Mouse (Mus musculus): ENCODE measurements around the gene Ece1.

Ece1 gene

DNA sequence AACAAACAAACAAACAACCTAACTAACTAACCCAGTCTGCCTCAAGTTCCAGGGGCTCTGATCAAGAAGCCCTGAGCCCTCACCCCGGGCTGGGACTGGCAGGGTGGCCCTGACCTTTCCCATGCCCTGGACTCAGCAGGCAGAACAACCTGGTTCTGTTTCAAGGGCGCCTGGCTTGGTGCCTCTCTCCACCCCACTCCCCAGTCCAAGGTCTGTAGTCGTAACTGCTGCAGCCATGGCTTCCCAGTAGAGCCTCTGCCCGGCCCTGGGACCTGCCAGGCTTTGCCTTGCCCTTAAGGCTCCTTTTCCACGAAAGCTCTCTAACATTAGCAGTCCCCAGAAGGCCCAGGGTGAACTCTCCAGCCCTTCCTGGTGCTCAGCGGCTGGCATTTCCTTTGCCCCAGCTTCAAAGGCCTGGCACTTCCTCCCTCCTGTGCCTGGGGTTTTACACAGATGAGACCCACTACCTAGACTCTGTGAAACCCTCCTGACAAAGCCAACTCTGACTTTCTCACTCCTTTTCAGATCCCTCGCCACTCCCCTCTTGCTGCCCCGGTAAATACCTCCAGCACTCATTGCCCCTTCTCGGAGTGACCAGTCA, 6.2 kb upstream of the Ece1 start:
- DNase-seq (ENCODE audit: low read depth, low spot score) = no peak

DNA sequence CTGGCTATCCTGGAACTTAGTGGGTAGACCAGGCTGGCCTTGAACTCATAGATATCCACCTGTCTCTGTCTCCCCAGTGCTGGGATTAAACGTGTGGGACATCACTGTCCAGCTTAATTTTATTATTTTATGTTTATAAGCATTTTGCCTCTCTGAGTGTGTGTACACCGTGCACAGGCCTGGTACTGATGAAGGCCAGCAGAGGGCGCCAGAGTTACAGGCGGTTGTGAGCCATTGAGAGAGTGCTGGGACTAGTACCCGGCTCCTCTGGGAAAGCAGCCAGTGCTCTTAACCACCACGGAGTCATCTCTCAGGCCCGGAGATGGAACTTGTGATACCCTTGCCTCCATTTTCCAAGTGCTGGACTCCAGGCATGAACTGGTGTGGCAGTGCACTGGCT, 4.9 kb upstream of the Ece1 start:
- DNase-seq (ENCODE audit: low read depth, low spot score) = no peak

DNA sequence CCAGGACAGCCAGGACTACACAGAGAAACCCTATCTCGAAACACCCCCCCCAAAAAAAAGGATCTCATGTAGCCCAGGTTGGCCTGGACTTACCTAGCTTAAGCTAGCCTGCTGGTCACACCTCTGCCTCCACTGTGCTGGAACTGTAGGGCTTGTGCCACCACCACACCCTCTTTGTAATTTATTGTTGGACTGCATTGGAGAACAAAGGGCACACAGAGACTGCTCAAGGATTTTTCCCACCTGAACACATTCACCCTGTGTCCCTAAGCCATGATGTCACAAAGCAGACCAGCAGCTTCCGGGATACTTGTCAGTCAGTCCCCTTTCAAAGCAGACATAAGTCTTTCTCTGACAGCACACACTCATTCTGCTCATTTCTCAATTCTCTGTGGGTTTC, 3.7 kb upstream of the Ece1 start:
- no peak for DNase-seq (ENCODE audit: low read depth, low spot score)

DNA sequence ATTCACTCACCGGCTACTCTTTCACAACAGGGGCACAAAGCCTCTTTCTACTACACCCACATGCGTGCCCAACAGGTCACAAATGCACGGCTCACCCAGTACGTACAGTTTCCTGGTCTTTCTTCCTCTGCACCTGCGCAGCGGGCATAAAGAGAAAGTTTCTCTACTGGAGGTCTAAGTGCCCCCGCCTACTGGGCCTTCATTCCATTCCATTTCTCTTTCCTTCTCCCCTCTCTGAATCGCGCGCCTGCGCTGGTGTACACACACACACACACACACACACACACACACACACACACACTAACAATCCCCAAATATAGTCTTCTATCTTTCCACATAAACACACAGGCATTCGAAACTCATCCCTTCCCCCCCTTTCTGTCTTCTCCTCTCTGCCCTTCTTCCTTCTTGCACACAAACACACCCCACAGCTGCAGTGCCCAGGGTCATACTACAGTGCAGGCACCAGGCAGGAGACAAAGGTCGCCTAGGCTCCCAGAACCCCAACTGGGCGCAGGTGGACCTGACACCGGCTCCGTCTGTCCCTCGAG, 501 bp upstream of the Ece1 start:
- DNase-seq (ENCODE audit: low read depth, low spot score) = no peak

DNA sequence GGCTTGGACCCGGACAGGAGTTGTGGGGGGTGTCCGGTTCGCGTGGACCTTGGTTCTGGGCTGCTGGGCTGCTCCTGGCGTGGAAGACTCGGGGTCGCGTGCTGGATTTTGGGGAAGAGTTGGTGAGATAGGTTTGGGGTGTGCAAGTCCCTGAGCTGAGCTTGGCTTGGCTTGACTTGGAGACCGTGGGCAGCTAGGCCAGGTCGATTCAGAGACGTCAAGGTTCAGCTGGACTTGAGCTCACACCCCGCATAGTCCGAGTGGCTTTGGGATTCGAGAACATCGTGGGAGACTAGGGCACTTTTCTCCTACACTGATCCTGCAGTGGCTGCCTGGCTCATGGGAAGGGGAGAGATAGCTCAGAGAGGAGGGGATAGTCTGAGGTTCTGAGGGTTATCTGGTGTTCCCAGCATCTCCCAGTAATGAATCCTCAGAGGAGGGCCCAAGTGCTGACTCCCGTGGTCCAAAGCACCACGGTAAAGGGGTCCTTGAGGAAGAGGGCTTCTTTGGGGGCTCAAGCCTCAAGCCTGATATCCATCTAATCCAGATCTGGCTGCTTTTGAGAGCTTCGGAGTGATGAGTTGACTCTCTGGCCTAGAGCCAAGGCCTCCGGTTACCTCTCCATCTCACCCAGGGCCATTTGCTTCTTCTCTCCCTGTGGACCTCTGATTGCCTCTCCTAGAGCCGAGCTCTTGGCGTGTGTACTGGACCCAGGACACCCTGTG, 641 bp downstream of the Ece1 start:
- DNase-seq (ENCODE audit: low read depth, low spot score) = no peak

DNA sequence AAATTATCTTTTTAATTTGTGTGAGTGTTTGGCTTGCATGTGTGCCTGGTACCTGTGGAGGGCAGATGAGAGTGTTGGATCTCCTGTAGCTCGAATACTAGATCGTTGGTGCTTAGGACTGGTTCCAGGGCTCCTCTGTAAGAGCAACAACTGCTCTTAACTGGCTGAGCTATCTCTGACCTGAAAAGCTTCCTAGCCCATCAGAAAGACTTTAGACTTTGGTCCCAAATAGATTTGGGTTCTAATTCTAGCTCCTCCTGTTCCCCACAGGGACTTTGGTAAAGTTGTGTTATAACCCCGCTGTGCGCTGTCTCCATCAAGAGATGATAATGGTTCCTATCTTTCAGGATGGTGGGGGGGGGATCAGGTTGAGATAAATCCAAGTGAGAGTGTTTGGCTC, 2.0 kb downstream of the Ece1 start:
- no peak for DNase-seq (ENCODE audit: low read depth, low spot score)

DNA sequence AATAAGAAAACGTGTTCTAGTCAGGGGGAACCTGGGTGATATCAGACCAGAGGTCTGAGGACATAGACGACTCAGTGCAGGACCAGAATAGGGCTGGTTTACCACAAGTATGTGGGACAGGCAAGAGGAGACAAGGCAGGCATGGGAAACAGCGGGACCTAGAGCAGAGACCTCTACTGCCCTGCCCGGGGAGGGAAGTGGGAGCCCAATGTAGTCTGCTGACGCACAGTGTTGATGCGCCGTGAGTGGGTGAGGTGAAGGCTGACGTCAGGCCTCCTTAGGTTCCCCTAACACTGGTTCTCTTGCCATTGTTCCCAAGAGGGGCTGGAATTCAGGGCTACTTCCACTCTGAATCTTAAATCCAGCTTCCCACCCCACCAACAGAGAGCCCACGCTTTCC, 2.7 kb downstream of the Ece1 start:
- peak; percentile 78 for DNase-seq (ENCODE audit: low read depth, low spot score)

DNA sequence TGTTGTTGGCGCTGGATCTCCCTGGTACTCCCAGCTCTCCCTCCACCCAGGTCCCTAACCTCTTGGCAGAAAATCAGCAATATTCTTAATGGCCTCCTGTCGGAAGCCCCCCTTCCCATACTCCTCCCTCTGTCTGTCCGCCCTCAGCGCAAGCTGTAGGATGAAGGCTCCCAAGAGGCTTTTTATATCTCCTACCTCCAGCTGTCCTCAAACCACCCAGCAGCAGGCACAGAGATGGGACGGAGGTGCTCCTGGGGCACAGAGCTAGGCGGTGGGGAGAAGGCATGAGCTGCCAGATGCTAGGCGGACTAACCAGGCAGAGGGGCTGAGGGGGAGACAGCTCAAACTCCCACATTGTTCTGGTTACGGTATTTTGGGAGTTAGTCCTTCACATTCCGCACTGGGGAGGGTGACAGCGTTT, 3.2 kb downstream of the Ece1 start:
- peak; percentile 64 for DNase-seq (ENCODE audit: low read depth, low spot score)

DNA sequence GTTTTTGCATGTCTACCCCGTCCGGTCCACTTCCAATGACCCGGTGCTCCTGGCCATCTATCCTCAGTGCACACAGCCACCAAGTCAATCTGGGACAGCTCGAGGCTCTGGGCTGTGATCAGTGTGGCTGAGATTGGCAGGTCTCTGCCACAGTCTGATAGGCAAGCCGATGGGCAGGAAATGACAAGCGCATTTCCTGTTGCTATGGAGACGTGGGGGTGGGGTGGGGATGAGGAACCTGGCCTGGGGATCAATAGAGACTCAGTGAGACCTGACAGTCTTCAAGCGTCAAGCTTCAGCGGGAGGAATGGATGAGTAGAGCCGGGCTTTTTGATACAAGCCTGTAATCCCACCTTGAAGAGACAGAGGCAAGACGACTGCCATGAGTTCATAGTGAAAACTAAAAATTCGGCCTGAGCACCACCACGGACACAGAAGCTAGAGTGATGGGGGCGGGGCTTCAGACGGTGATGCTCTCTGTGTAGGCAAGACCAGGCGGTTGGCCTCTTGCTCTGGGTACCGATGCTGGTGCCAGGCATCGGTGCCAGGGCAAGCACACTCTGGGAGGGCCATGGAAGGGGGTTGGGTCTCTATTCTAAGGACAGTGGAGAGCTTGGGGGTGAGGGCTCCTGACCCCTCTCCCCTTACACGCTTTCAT, 4.3 kb downstream of the Ece1 start:
- no peak for DNase-seq (ENCODE audit: low read depth, low spot score)

DNA sequence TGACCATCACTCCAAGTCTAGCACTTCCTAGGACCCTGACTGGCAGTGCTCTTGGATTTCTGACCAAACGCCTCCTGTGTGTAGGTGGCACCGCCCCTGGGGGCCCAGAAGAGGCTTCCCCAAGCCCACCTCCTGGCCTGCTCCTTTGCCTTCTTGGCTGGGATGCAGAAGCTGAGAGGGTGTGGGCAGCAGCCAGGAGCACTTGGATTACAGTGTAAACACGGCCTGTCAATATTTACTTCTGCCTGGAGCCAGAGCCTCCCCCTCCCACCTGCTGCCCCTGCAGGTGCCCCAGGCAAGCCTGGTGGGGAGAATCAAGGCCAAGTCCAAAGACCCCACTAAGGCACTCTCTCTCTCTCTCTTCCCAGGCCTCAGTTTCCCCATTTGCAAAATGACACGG, 5.2 kb downstream of the Ece1 start:
- no peak for DNase-seq (ENCODE audit: low read depth, low spot score)

DNA sequence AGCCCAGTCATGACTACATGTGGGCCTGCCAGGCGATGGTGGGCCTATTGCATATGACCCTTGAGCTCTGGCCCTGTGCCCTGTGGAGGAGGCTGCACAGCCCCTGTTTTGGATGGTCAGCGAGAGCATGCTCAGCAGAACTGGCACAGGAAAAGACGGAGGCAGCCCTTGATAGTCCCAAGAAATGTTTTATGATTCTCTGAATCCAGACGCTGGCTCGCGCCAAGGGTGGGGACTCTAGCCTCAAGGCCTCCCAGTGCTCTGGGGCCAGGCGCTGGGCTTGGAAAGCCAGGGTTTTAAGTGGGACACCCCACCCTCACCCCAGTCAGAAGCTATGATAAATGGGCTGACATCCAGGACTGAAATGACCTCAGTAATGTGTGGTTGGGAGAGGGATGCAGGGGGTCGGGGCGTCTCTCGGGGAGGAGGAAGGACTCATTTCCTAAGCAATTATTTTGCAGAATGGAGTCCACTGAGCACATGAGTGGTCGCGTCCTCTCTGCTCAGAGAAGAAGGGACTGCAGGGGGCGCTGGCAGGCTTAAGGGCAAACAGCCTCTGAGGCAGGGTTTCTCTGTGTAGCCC, 5.7 kb downstream of the Ece1 start:
- no peak for DNase-seq (ENCODE audit: low read depth, low spot score)

DNA sequence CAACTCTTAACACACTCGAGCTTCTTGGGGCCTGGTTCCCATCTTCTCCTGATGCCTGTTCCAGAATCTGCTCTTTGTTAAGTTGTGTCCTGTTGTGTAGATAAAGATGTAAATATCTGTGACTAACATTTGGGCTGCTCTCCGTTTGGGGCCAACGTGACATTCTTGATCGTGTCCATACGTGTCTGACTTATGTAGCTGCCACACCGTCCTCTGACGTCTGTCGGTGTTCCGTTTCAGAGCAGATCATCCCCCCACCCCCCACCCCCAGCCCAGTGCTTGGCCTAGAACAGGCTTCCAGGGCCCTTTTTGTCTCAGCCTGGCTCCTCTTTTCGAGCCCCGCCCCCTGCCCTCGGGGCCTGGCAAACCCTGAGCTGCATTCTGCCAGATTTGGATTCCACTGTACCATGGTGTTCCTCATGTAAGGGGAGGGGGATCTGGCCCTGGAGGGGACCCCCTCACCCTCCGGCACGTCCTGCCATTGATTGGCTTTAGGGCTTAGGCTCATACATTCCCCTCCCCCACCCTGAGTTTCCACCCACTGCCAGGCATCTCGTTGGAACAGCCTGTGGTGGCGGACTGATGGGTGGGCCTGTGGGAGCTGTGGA, 7.7 kb downstream of the Ece1 start:
- no peak for DNase-seq (ENCODE audit: low read depth, low spot score)

DNA sequence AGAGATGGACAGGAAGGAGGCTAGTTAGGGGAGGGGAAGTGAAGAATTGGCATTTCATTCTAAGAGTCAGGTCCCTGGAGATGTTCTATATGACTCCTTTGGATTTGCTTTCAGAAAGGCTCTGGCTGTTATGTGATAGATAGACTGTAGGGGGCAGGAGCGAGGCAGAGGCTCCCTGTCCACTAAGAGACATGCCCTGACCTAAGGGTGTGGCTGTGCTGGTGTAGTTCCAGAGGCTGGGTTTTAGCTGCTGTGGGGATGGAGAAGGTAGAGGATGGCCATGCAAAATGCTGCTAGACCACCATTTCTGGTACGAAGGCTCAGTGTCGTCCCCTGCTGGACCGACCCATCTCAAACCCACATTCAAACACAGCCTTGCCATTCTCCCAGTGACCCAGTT, 8.9 kb downstream of the Ece1 start:
- DNase-seq (ENCODE audit: low read depth, low spot score) = no peak

DNA sequence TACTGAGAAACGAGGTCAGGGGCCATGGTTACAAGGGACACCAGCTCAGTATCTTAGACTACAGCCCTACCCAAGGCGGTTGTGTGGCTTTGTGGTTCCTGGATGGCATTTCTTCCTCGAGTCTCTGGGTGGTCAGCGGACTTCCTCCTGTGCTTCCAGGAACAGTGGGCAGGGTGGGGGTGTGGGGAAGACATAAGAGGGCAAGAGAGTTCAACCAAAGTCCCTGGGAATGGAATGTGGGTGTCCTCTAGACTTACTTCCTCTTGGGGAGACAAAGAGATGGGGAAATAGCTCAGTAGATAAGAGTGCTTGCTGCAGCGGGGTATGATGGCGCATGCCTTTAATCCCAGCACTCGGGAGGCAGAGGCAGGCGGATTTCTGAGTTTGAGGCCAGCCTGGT, 9.4 kb downstream of the Ece1 start:
- DNase-seq (ENCODE audit: low read depth, low spot score) = no peak

DNA sequence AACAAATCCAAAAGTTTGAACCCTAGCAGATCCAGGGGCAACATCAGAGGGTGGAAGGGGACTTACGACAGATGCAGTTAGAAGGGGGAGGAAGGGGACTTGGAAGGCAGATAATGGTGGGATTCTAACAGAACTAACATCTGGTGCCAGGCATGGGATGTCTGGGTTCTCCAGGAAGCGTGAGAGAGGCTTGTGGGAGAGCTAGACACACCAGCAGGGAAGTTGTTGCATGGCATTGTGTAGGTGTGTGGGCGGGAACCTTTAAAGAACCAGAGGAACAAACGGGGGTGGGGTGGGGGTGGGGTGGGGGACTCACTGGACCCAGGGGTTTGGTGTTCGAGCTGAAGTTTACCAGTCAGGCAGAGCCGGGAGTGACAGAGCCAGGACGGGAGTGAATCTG, 12.3 kb downstream of the Ece1 start:
- no peak for DNase-seq (ENCODE audit: low read depth, low spot score)

DNA sequence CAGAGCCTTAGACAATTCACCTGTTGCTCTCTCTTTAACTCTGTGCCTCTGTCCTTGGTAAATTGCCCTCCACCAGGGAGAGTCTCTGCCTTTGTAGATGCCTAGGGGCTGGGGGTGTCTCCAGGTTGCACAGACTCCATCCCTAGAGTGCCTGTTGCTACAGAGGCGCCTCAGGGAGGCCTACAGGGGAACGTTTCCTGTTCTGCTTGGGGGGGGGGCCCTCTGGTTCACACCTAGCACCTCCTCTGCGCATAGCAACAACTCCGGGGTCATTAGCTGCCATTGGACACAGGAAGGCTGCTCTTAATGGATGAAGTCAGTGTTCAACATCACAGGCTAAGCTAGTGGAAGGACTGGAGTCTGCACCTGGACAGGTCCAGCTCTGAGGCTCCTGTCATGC, 12.8 kb downstream of the Ece1 start:
- DNase-seq (ENCODE audit: low read depth, low spot score) = no peak

DNA sequence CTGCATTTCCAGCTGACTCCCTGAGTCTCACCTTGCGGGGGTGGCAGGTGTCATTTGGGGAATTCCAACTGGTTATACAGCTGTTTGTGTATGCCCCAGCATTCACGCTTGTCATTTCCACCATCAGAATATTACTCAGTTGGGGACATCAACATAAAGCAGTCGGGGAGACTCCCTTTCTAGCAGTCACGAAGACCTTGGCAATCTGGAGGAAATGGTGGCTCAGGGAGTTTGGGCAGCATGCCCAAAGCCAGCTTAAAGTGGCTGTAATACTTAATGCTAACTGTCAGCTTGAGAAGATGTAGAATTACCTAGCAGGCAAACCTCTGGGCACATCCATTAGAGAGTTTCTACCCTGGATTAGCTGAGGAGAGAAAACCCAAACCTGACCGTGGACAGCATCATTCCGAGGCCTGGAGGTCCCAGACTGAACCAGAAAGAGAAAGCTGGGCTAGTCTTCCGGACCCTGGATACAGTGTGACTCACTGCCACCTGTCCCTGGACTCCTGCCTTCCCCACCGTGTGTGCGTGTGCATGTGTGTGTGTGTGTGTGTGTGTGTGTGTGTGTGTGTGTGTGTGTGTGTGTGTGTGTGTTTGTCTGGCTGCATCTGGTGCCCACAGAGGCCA, 13.5 kb downstream of the Ece1 start:
- DNase-seq (ENCODE audit: low read depth, low spot score) = no peak

DNA sequence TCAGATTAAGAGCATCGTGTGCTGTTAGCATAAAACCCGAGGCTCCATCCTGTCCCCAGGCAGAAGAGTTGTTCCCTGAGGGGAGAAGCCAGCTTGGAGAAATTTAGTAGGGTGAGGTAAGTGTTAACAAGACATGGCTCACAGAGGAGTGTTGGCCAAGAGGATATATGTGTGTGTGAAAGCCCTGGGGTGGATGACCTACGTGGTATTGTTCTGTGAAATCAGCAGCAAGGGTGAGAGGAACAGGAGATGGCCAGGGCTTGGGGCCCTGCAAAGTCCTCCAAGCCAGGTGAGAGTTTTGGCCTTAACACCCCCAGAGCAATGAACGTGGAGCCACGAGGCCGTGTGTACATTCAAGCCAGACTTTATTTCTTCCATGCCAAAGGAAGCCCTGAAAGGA, 14.8 kb downstream of the Ece1 start:
- DNase-seq (ENCODE audit: low read depth, low spot score) = no peak

DNA sequence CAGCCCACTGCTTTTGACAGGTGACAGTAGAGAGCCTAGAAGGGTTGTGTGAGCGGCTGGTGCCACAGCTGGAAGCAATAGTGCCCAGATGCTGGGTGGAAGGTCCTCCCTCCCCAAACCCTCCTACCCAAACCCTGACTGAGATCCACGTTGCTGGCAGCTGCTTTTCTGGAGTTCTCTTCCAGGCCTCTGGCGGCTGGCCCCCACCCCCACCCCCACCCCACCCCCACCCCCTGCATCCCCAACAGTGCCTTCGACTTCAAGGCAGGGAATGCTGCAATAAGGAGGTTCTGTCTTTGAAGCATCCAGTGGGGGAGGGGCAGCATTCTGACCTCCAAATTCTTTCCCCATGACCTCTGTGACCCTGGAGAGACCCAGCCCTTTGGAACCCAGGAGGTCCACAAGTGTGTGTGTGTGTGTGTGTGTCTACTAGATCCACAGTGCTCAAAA, 15.4 kb downstream of the Ece1 start:
- DNase-seq (ENCODE audit: low read depth, low spot score) = no peak

DNA sequence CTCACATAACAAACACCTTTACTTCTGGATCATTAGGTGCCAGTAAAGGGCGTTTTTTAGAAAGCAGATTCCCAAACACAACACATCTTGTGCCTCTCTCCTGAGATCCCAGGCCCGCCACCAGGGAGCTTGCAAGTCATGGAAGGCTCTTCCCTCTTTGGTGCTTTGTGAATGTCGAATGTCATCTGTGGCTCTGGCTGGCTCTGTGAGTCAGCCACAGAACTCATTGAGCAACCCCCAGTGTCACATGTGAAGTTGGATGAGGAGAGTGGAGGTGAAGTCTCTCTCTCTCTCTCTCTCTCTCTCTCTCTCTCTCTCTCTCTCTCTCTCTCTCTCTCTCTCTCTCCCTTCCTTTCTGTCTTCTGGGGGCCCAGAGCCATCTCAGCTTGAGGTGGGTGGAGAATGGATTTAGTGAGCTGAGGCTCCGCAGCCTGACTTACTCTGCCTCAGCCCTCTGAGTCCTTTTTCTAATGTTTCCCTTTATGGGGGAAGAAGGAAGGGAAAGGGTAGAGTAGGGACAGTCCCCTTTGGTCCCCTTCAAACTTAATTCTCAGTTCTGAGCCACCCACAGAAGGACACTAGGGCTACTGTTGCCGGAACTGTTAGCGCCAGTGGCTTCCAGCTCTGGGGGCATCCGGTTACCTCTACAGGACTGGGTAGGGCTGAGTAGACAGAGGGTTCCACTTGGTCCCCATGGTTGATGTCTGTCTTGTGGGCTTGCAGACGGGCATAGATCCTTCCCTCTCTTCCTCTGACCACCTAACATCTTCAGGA, 17.5 kb downstream of the Ece1 start:
- DNase-seq (ENCODE audit: low read depth, low spot score) = no peak

DNA sequence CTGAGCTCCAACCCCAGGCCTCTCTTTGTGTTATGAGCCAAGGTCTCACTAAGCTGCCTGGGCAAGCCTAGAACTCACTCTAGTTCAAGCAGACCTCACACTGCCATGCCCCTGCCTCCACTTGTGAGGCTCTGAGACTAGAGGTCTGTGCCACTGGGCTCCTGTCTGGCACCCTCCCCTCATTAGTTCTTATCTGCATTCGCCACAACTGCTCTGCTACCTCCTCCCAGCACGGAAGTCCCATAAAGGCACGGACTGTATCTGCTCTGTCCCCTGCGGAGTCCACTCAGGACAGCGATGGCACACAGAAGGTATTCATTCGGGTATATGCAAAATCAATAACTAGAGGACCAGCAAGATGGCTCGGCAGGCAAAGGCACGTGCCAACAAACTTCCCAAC, 19.4 kb downstream of the Ece1 start:
- DNase-seq (ENCODE audit: low read depth, low spot score) = no peak

Measured in telencephalon, adult 2 months (tissue).